Mouse (Mus musculus): ENCODE measurements at regions not wholly inside any gene's neighbourhood (a gene's known extent, or its start where the extent isn't known, plus 50 kb on each side); places are given as distances from the start of the nearest gene placed in this dataset.

DNA sequence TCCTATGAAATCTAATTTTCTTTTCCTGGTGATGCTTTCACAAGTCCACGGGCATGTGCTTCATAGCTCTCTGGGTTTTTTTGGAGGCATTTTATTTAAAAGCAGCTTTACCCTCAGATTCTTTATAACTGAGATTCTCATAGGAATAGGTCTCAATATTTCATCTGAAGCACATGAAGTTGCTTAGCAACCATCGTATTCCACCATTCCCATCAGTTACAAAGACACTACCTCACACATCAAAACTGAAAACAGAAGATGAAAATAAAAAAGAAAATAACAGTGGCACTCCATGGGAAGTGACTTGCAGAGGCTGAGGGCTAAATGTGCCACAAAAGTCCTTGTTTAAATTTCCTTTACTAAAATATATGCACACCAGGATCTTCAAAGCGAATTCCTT lies 384.0 kb upstream of the 1700015G11Rik start:
- no peak for DNase-seq (ENCODE audit: low spot score in 2 of 2)

DNA sequence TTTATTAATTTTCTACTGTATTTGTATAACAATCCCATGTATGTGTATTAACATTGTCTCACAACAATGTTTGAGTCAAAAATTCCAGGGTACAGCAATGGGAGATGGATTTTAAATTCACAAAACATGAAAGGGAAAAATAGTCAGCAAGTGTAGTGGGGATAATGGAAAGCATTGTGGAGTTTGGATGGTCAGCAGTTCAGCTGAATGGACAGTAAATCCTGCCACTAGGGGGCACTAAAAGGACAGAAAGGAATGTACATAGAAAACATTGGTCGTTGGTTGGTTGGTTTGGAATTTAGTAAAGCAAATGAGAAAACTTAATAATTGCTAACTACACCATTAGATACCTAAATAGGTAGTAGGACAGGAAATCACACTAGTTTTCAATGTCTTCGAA lies 376.3 kb upstream of the 1700015G11Rik start:
- peak in 1 of 2 experiments; percentile 60 for DNase-seq (ENCODE audit: low spot score in 2 of 2)
